9 mouse cellular contexts compared by ENCODE assay signal in genomic region chr7:29981455-29981854, GRCm38 (mm10). TPM values are rescaled to one million over a fixed set of nuclear protein-coding genes. Genes with fewer than 3 reads are reported as not detected.
DNase-seq lines count a peak whose midpoint lies in the region; ATAC-seq and TF ChIP-seq lines count a peak whose summit lies in the region.
"Had no signal": no experiment of that assay in that cellular context is flagged by ENCODE, and none has a peak within 500 bp of the region (broad histone marks: within the 10 kb centered on the region; RNA-seq: fewer than 3 reads in every experiment).

No protein-coding gene starts in this region.

- ATAC-seq in heart, embryonic 11.5 days (replicated peaks; ENCODE audit: insufficient number of reproducible peaks, low FRiP score, low TSS enrichment), result no peak

- peaks cover 4% of the 10 kb centered on the region; the same call in 1 of the 2 replicates for H3K9me3 ChIP-seq in heart, embryonic 11.5 days (replicated peaks; ENCODE audit: control insufficient read depth, low read length)
- H3K9me3 ChIP-seq: hindbrain, embryonic 12.5 days had no signal

- WGBS in heart, embryonic 11.5 days (ENCODE audit: insufficient replicate concordance), result 36% methylated on average over 5 of the region's 5 CpGs

- DNase-seq in heart, adult 8-10 months (ENCODE audit: low spot score), result no peak
- no peak for DNase-seq in layer of hippocampus, adult 2 months (ENCODE audit: low spot score in 2 of 2)
- no peak for DNase-seq in layer of hippocampus, postnatal 10 days (ENCODE audit: low spot score in 2 of 2)
- DNase-seq in A20 (ENCODE audit: low read depth, low spot score), result peak; percentile 49
- peak; percentile 93 for DNase-seq in R1 (ENCODE audit: low read depth, low spot score)
- no peak for DNase-seq in layer of hippocampus, adult 8-10 months (ENCODE audit: low spot score in 2 of 2)
- no peak for DNase-seq in adipocyte (ENCODE audit: low spot score)

- TF ChIP-seq CTCF in layer of hippocampus, adult 2 months (conservative IDR thresholded peaks at IDR 0.05), result peak; percentile 43

- H3K9ac ChIP-seq in heart, embryonic 11.5 days (ENCODE audit: low read depth, low read length), result no peak overlapping the region
- H3K9ac ChIP-seq: hindbrain, embryonic 12.5 days had no signal

- H3K36me3 ChIP-seq in heart, embryonic 11.5 days (ENCODE audit: control insufficient read depth, insufficient read depth, low read length), result peaks cover 6% of the 10 kb centered on the region; the same call in 1 of the 2 replicates

- peaks cover 25% of the 10 kb centered on the region for H3K4me1 ChIP-seq in heart, embryonic 11.5 days (ENCODE audit: control insufficient read depth, insufficient read depth, low read length)

- H3K4me2 ChIP-seq in heart, embryonic 11.5 days, result no peak overlapping the region
- H3K4me2 ChIP-seq: hindbrain, embryonic 12.5 days had no signal

- H3K27ac ChIP-seq in heart, embryonic 11.5 days (ENCODE audit: low read depth, low read length), result peak overlapping the region; percentile 73
- H3K27ac ChIP-seq in layer of hippocampus, adult 2 months, result no peak overlapping the region
- H3K27ac ChIP-seq: hindbrain, embryonic 12.5 days had no signal

- no peaks in the 10 kb centered on the region for H3K27me3 ChIP-seq in heart, embryonic 11.5 days (ENCODE audit: control insufficient read depth, insufficient read depth, low read length)
- H3K27me3 ChIP-seq: hindbrain, embryonic 12.5 days had no signal

- no peak overlapping the region for H3K4me3 ChIP-seq in heart, embryonic 11.5 days (ENCODE audit: low read depth, low read length)
- no peak overlapping the region for H3K4me3 ChIP-seq in layer of hippocampus, adult 2 months
- H3K4me3 ChIP-seq: hindbrain, embryonic 12.5 days had no signal

RNA-seq across cellular contexts. Expression of gene Zfp568, which starts 2.3 kb away (rescaled TPM):
- 28.8 and 30.4 TPM in 2 replicates for polyA plus RNA-seq in heart, embryonic 11.5 days (2014; fragmentation: Nextera tagmentation; extraction: Ambion mirVana)
- total RNA-seq in heart, adult 8-10 months (2022), result 10 to 100 TPM; 16.9 to 27.9 (median 21.5) TPM
- 1 to 10 TPM; 3.1 to 3.6 TPM for total RNA-seq in layer of hippocampus, adult 2 months (2021)
- 1 to 10 TPM; 4.7 to 5.9 TPM for total RNA-seq in layer of hippocampus, postnatal 10 days (2021)
- 1 to 10 TPM; 3.3 to 7.7 (median 4.0) TPM for total RNA-seq in layer of hippocampus, adult 8-10 months (2022)

RNA-seq across cellular contexts. Expression of gene Zfp74, which starts 27.6 kb away (rescaled TPM):
- polyA plus RNA-seq in heart, embryonic 11.5 days (2014; fragmentation: Nextera tagmentation; extraction: Ambion mirVana), result 7.0 and 10.0 TPM in 2 replicates
- 1 to 10 TPM; 5.8 to 6.5 (median 6.0) TPM for total RNA-seq in heart, adult 8-10 months (2022)
- 10 to 100 TPM; 17.0 to 17.5 TPM for total RNA-seq in layer of hippocampus, adult 2 months (2021)
- 10 to 100 TPM; 21.3 to 22.0 TPM for total RNA-seq in layer of hippocampus, postnatal 10 days (2021)
- 10 to 100 TPM; 17.2 to 19.9 (median 18.2) TPM for total RNA-seq in layer of hippocampus, adult 8-10 months (2022)

Comparison
In these comparisons a context has a peak if more than half of its experiments do, and no peak if none do; other contexts are left out.
1. DNase-seq: peak in A20 (single experiment) and R1 (single experiment); none in heart, adult 8-10 months (single experiment), layer of hippocampus, adult 2 months (0 of 2), layer of hippocampus, postnatal 10 days (0 of 2), layer of hippocampus, adult 8-10 months (0 of 2) and adipocyte (single experiment).